In the genomic region with DNA sequence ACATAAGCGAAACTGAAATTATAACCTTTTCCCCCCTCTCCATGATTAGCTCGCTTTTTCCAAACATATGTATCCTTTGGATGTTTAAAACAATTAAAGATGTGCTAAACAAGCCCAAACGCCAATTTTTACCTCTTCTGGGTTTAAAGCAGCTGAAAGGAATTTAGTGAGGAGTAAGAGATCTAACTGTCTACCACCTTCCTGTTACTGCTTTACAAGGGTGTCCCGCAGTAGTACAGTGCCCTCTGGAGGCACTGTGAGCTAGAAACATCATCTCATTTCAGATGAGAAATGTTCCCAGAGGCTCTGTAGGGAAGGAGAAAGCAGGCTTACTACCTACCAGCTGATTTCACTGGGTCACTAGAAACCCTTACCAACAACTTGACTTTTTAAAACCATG, we compare ENCODE assay signal across 8 mouse cellular contexts.
DNase-seq lines count a peak whose midpoint lies in the region; ATAC-seq and TF ChIP-seq lines count a peak whose summit lies in the region.

No protein-coding gene starts in this region.

- H3K4me3 ChIP-seq in forebrain, embryonic 13.5 days = no peak overlapping the region
- H3K4me3 ChIP-seq in forebrain, embryonic 10.5 days = no peak overlapping the region
- no peak overlapping the region for H3K4me3 ChIP-seq in layer of hippocampus, adult 2 months

- H3K27me3 ChIP-seq in forebrain, embryonic 13.5 days = no peaks in the 10 kb centered on the region
- H3K27me3 ChIP-seq in forebrain, embryonic 10.5 days (ENCODE audit: poor library complexity, severe bottlenecking) = no peaks in the 10 kb centered on the region
- H3K27me3 ChIP-seq in splenic B cell, adult 2 months (ENCODE audit: control insufficient read depth, insufficient read depth, low read length, poor library complexity, severe bottlenecking) = no peaks in the 10 kb centered on the region

- peak; percentile 46; the same call in 1 of the 2 replicates for ATAC-seq in forebrain, embryonic 13.5 days
- ATAC-seq in granulocyte monocyte progenitor cell, adult 5-6 weeks (replicated peaks; ENCODE audit: poor library complexity, severe bottlenecking) = peak; percentile 94

- H3K9me3 ChIP-seq in forebrain, embryonic 13.5 days (replicated peaks) = no peaks in the 10 kb centered on the region
- no peaks in the 10 kb centered on the region for H3K9me3 ChIP-seq in forebrain, embryonic 10.5 days

- WGBS in forebrain, embryonic 13.5 days = 62% methylated on average over 4 of the region's 4 CpGs
- 60% methylated on average over 4 of the region's 4 CpGs for WGBS in forebrain, embryonic 10.5 days

- no peaks in the 10 kb centered on the region for H3K4me1 ChIP-seq in forebrain, embryonic 13.5 days
- no peaks in the 10 kb centered on the region for H3K4me1 ChIP-seq in forebrain, embryonic 10.5 days

- no peak overlapping the region for H3K9ac ChIP-seq in forebrain, embryonic 13.5 days

- 0 out of 2 replicates have a peak, but pooled peaks cover 2% of the 10 kb centered on the region for H3K36me3 ChIP-seq in forebrain, embryonic 13.5 days (ENCODE audit: poor library complexity, severe bottlenecking)
- no peaks in the 10 kb centered on the region for H3K36me3 ChIP-seq in forebrain, embryonic 10.5 days (replicated peaks)
- H3K36me3 ChIP-seq in splenic B cell, adult 2 months (ENCODE audit: control insufficient read depth, insufficient read depth, low read length, poor library complexity, severe bottlenecking) = peaks cover 22% of the 10 kb centered on the region; the same call in 1 of the 2 replicates

- no peak overlapping the region for H3K27ac ChIP-seq in forebrain, embryonic 13.5 days
- no peak overlapping the region for H3K27ac ChIP-seq in forebrain, embryonic 10.5 days
- H3K27ac ChIP-seq in layer of hippocampus, adult 2 months = no peak overlapping the region

- no peak overlapping the region for H3K4me2 ChIP-seq in forebrain, embryonic 13.5 days

- TF ChIP-seq CTCF in layer of hippocampus, adult 2 months (conservative IDR thresholded peaks at IDR 0.05) = peak; percentile 92

- no peak for DNase-seq in forebrain, embryonic 10.5 days (ENCODE audit: extremely low spot score, low spot score)
- peak; percentile 46 for DNase-seq in A20 (ENCODE audit: low read depth, low spot score)
- DNase-seq in adrenal gland, postnatal 25 days = peak; percentile 33
- peak; percentile 53 for DNase-seq in layer of hippocampus, adult 2 months (ENCODE audit: low spot score in 2 of 2)
- DNase-seq in lung, postnatal 36 days = peak; percentile 74
- DNase-seq in splenic B cell, adult 2 months (ENCODE audit: low read depth, low spot score) = peak; percentile 67
